Mouse (Mus musculus) neural tube, embryonic 13.5 days (tissue): Measurements from ENCODE around the gene P3h1. TPM values are rescaled to one million over a fixed set of nuclear protein-coding genes. Genes with fewer than 3 reads are reported as not detected.

Experiments
- ATAC-seq: fragments of 200-750 bp; cut with Nextera tagmentation; 2 replicates; pipeline ENCODE4 v1.8.0; 2017; ENCODE audit warnings: low read depth, mild to moderate bottlenecking, moderate TSS enrichment, moderate library complexity
- H3K27ac ChIP-seq: fragments of 300-500 bp; sonication (generic); replicated peaks from 2 replicates; pipeline ENCODE4 v1.5.1; 2015; ENCODE audit warnings: moderate library complexity, mild to moderate bottlenecking, inconsistent platforms
- H3K27me3 ChIP-seq: fragments of 300-500 bp; sonication (generic); 2 replicates; pipeline ENCODE4 v1.6.1; 2015; ENCODE audit warnings: mild to moderate bottlenecking, inconsistent platforms
- H3K36me3 ChIP-seq: fragments of 300-500 bp; sonication (generic); 2 replicates; pipeline ENCODE4 v1.6.1; 2015; ENCODE audit warnings: mild to moderate bottlenecking, inconsistent platforms
- H3K4me1 ChIP-seq: fragments of 300-500 bp; sonication (generic); replicated peaks from 2 replicates; pipeline ENCODE4 v1.6.1; 2015; ENCODE audit warnings: inconsistent platforms
- H3K4me2 ChIP-seq: fragments of 300-500 bp; sonication (generic); 2 replicates; pipeline ENCODE4 v1.6.1; 2015; ENCODE audit warnings: inconsistent platforms, mild to moderate bottlenecking, moderate library complexity
- H3K4me3 ChIP-seq: fragments of 300-500 bp; sonication (generic); 2 replicates; pipeline ENCODE4 v1.5.1; 2015; ENCODE audit warnings: mild to moderate bottlenecking, inconsistent platforms
- H3K9ac ChIP-seq: fragments of 300-500 bp; sonication (generic); 2 replicates; pipeline ENCODE4 v1.6.1; 2015; ENCODE audit warnings: moderate library complexity, mild to moderate bottlenecking, inconsistent platforms
- H3K9me3 ChIP-seq: fragments of 300-500 bp; sonication (generic); 2 replicates; pipeline ENCODE4 v1.6.1; 2016; ENCODE audit warnings: inconsistent platforms
- WGBS: fragments of 180-500 bp; shearing (Covaris S2); methylation state at CpG from one replicate; pipeline ENCODE4 v1.1.7; 2015; 5-methylcytosine and 5-hydroxymethylcytosine counted together
- polyA plus RNA-seq: library from polyadenylated mRNA; unstranded; fragments of >200 nt; fragmentation: Nextera tagmentation; extraction: Ambion mirVana; gene quantifications from 2 replicates; pipeline ENCODE4 v1.2.1, GENCODE M21; 2015

Gene P3h1
- polyA plus RNA-seq, 1 experiment from 2014 or later, result 14.8 TPM

DNA sequence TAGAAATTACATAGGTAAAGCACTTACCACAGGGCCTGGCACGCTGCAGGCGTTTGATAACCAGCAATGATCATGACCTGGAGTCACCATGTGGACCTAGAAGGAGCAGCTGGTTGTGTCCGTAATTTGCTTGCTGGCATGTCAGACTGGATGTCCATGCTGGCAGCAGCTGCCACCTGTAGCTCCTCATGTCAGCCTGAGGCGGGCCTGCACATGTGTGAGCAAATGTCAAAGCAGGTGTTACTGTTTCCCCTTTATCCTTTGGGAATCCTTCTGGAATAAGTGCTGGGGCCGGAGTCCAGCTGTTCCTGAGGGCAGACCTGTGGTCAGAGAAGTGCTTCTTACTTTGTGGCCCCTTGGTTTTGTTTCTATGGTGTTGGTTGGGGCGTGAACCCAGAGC is 34.6 kb upstream of the P3h1 start:
- Histone ChIP-seq H3K27ac (no peak overlapping the region), H3K9ac (no peak overlapping the region), H3K27me3 (no peaks in the 10 kb centered on the region), H3K4me3 (no peak overlapping the region), H3K36me3 (peaks cover 35% of the 10 kb centered on the region), H3K9me3 (no peaks in the 10 kb centered on the region), H3K4me2 (0 out of 2 replicates have a peak overlapping the region, but pooled peaks have one; percentile 70), H3K4me1 (peaks cover 31% of the 10 kb centered on the region)
- no peak for ATAC-seq
- 82% methylated on average over 6 of the region's 6 CpGs for WGBS

DNA sequence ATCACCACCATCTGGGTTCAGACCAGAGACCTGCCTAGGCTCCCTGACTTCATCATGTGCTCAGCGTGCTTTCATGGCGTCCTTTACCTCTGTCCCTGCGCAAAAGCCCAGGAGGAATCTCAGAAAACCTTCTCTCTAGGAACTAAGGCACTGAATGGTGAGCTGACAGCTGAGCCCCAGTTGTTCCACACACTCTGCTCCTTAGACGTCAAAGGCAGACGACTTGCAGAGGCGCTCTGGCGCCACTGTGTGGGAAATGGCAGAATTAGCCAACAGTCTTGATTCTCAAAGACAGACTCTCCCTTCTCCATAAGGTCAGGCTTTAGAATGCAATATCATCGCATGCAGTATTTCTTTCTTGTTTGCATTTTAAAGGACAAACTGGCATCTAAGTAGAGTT is 28.0 kb upstream of the P3h1 start:
- WGBS, result 17% methylated on average over 8 of the region's 8 CpGs

DNA sequence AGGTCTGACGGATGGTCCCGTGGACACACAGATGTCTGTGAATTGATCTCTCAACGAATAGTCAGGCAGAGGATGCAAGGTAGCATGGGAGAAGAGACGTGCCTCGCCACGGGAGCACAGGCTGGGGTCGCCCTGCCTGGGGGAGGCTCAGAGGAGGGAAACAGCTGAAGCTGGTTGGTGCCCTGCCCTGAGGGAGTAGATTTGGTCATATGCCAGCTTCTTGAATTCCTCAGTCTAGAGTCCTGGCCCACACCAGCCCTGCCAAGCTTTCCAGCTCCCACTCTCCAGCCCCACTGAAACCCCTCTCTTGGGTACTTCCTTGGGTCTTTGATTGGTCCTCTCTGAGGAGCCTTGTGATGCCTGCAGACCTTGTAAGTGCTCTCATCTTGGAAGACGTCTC is 16.0 kb upstream of the P3h1 start:
- Histone ChIP-seq H3K9me3 (no peaks in the 10 kb centered on the region), H3K9ac (no peak overlapping the region), H3K27me3 (no peaks in the 10 kb centered on the region), H3K4me1 (peaks cover 10% of the 10 kb centered on the region; the same call in 1 of the 2 replicates), H3K4me2 (no peak overlapping the region), H3K27ac (no peak overlapping the region), H3K4me3 (no peak overlapping the region), H3K36me3 (no peaks in the 10 kb centered on the region)
- no peak for ATAC-seq
- 73% methylated on average over 8 of the region's 8 CpGs for WGBS

More for the DNA sequence above, 28.0 kb upstream of the P3h1 start:
- Histone ChIP-seq H3K4me3 (no peak overlapping the region), H3K27me3 (no peaks in the 10 kb centered on the region), H3K4me1 (peaks cover 13% of the 10 kb centered on the region), H3K9me3 (no peaks in the 10 kb centered on the region), H3K27ac (no peak overlapping the region), H3K4me2 (no peak overlapping the region), H3K36me3 (peaks cover 24% of the 10 kb centered on the region), H3K9ac (no peak overlapping the region)
- peak; percentile 74; the same call in 1 of the 2 replicates for ATAC-seq

GRCm38 (mm10) chr4:119218169-119218568 is 14.5 kb upstream of the P3h1 start, which contains the start of gene Tmem269:
Gene Tmem269, minus strand, starts transcription at chr4:119218217.
- ATAC-seq, result no peak
- Histone ChIP-seq H3K4me1 (peaks cover 10% of the 10 kb centered on the region; the same call in 1 of the 2 replicates), H3K4me2 (no peak within 1 kb of the TSS), H3K9me3 (no peaks in the 10 kb centered on the region), H3K4me3 (no peak within 1 kb of the TSS), H3K27me3 (no peaks in the 10 kb centered on the region), H3K36me3 (0 out of 2 replicates have a peak, but pooled peaks cover 4% of the 10 kb centered on the region), H3K27ac (no peak within 1 kb of the TSS), H3K9ac (no peak within 1 kb of the TSS)
- WGBS, result 14% methylated on average over 11 of the region's 11 CpGs

DNA sequence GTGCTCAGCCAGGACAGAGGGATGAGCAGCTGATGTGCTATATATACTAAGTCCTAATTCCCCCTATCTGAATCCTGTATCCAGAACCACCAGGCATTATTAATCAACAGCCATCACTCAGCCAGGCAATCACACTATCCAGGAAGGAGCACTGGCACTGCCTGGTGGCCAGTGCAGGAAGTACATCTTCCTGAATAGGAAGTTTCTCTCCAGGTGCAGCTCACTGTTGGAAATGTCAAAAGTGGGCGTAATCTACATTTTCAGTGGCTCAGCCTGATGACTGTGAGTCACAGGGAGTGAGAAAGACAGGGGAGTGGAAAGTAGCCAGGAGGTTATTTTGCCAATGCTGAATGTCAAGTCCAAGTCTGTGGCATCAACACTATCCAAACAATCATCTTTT is 9.0 kb upstream of the P3h1 start:
- H3K27me3 ChIP-seq, result no peaks in the 10 kb centered on the region
- H3K9me3 ChIP-seq, result no peaks in the 10 kb centered on the region
- no peak overlapping the region for H3K4me2 ChIP-seq
- no peak overlapping the region for H3K9ac ChIP-seq
- 97% methylated on average over 1 of the region's 1 CpGs for WGBS
- H3K36me3 ChIP-seq, result peaks cover 55% of the 10 kb centered on the region
- ATAC-seq, result no peak
- H3K4me1 ChIP-seq, result no peaks in the 10 kb centered on the region
- H3K4me3 ChIP-seq, result no peak overlapping the region
- no peak overlapping the region for H3K27ac ChIP-seq

- 96% methylated on average over 3 of the region's 3 CpGs for whole genome bisulfite sequencing
- H3K27me3 ChIP-seq, result no peaks in the 10 kb centered on the region
Measured at GRCm38 (mm10) chr4:119224534-119224933, 8.2 kb upstream of the P3h1 start.

GRCm38 (mm10) chr4:119225719-119226118 is 7.0 kb upstream of the P3h1 start:
- Histone ChIP-seq H3K27me3 (no peaks in the 10 kb centered on the region), H3K4me2 (no peak overlapping the region), H3K4me1 (no peaks in the 10 kb centered on the region), H3K9ac (no peak overlapping the region), H3K9me3 (no peaks in the 10 kb centered on the region), H3K4me3 (no peak overlapping the region), H3K27ac (no peak overlapping the region), H3K36me3 (peaks cover 57% of the 10 kb centered on the region)
- ATAC-seq, result no peak
- WGBS, result 90% methylated on average over 9 of the region's 9 CpGs

More at GRCm38 (mm10) chr4:119224534-119224933, 8.2 kb upstream of the P3h1 start:
- no peak for ATAC-seq
- Histone ChIP-seq H3K9ac (no peak overlapping the region), H3K4me3 (no peak overlapping the region), H3K27ac (no peak overlapping the region), H3K9me3 (no peaks in the 10 kb centered on the region), H3K36me3 (peaks cover 57% of the 10 kb centered on the region), H3K4me2 (no peak overlapping the region), H3K4me1 (no peaks in the 10 kb centered on the region)

- ATAC-seq, result no peak
- H3K4me1 ChIP-seq, result peaks cover 6% of the 10 kb centered on the region
- 95% methylated on average over 11 of the region's 11 CpGs for WGBS
- no peak overlapping the region for H3K4me2 ChIP-seq
- no peaks in the 10 kb centered on the region for H3K27me3 ChIP-seq
- no peak overlapping the region for H3K27ac ChIP-seq
- no peaks in the 10 kb centered on the region for H3K9me3 ChIP-seq
- no peak overlapping the region for H3K4me3 ChIP-seq
- H3K36me3 ChIP-seq, result peaks cover 57% of the 10 kb centered on the region
- H3K9ac ChIP-seq, result no peak overlapping the region
Measured at GRCm38 (mm10) chr4:119226751-119227150, 6.0 kb upstream of the P3h1 start.

GRCm38 (mm10) chr4:119233256-119233901 is 664 bp downstream of the P3h1 start:
- H3K27ac ChIP-seq, result peak overlapping the region; percentile 61

DNA sequence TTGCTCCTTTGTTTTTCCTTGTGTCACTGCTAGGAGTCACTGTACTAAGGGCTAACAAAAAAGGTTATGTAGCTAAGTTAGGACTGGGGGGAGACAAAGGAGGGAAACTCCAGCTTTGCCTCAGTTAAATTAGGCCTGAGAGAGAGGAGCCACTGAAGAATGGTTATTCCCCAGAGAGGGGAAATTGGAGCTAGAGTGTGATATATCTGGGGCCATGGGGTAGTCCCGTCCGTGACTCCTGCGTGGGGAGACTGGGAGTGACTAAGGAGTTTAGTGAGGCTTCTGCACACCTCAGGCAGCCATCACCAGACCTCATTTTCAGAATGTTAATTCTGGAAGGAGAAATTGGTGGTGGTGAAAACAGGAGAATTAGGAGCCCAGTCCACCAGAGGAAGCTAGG is 1.6 kb downstream of the P3h1 start:
- Histone ChIP-seq H3K36me3 (peaks cover 14% of the 10 kb centered on the region; the same call in 1 of the 2 replicates), H3K4me1 (peaks cover 25% of the 10 kb centered on the region), H3K27me3 (no peaks in the 10 kb centered on the region), H3K4me3 (peak overlapping the region; percentile 88), H3K4me2 (peak overlapping the region; percentile 81), H3K9me3 (no peaks in the 10 kb centered on the region), H3K27ac (no peak overlapping the region), H3K9ac (peak overlapping the region; percentile 82; the same call in 1 of the 2 replicates)
- no peak for ATAC-seq
- WGBS, result 74% methylated on average over 3 of the region's 3 CpGs

More at GRCm38 (mm10) chr4:119233256-119233901, 664 bp downstream of the P3h1 start:
- Histone ChIP-seq H3K9me3 (no peaks in the 10 kb centered on the region), H3K36me3 (peaks cover 19% of the 10 kb centered on the region), H3K4me2 (peak overlapping the region; percentile 81), H3K27me3 (no peaks in the 10 kb centered on the region), H3K4me3 (peak overlapping the region; percentile 88), H3K4me1 (peaks cover 24% of the 10 kb centered on the region), H3K9ac (peak overlapping the region; percentile 82)
- WGBS, result under 1% methylated on average over 36 of the region's 36 CpGs
- ATAC-seq, result peak; percentile 40

- Histone ChIP-seq H3K4me2 (no peak overlapping the region), H3K9ac (no peak overlapping the region), H3K27ac (no peak overlapping the region), H3K9me3 (no peaks in the 10 kb centered on the region), H3K4me3 (no peak overlapping the region), H3K36me3 (peaks cover 44% of the 10 kb centered on the region), H3K4me1 (peaks cover 18% of the 10 kb centered on the region), H3K27me3 (no peaks in the 10 kb centered on the region)
- 78% methylated on average over 3 of the region's 3 CpGs for WGBS
- peak; percentile 9; the same call in 1 of the 2 replicates for ATAC-seq
Measured at GRCm38 (mm10) chr4:119238661-119239060, 5.9 kb downstream of the P3h1 start.

DNA sequence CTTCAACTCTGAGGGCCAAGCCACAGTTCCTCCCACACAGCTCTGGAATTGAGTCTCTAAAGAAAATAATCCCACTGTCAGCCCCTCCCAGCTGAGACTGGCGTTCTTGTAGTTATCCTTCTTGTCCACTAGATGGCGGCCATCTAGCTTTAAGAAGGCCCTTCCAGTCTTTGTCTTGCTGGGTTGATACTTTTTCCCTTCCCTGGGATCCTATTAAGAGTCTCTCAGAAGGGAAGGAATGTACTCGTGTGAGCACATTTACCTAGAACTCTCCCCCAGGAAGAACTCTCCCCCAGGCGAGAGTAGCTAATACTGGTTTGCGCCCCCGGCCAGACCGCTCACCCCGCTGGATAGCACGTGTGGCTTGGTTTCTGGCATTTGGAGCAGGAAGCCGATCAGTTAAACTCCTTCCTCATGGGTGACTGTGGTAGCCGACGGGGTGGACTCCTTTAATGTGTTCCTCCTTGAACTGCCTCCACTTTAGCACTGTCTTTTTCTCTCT is 6.5 kb downstream of the P3h1 start:
- peak; percentile 41 for ATAC-seq
- 52% methylated on average over 12 of the region's 12 CpGs for WGBS

More for the DNA sequence above, 6.5 kb downstream of the P3h1 start:
- H3K27me3 ChIP-seq, result no peaks in the 10 kb centered on the region
- no peaks in the 10 kb centered on the region for H3K9me3 ChIP-seq
- H3K9ac ChIP-seq, result no peak overlapping the region
- H3K27ac ChIP-seq, result peak overlapping the region; percentile 66
- peaks cover 13% of the 10 kb centered on the region for H3K4me1 ChIP-seq
- H3K36me3 ChIP-seq, result peaks cover 49% of the 10 kb centered on the region
- H3K4me2 ChIP-seq, result no peak overlapping the region
- no peak overlapping the region for H3K4me3 ChIP-seq
